Mouse (Mus musculus): ENCODE data around the gene Snrpf. TPM values are rescaled to one million over a fixed set of nuclear protein-coding genes. Genes with fewer than 3 reads are reported as not detected.

The Snrpf gene
- 10 to 100 TPM in 1 of 4 experiments, 1 to 10 TPM in 3; 6.2 to 10.4 (median 7.7) TPM for total RNA-seq (2022)

GRCm38 (mm10) chr10:93589281-93589848, at the start of gene Snrpf:
TSS of gene Snrpf (minus strand) at chr10:93589706.
- peak; percentile 83 to 84 for DNase-seq (ENCODE audit: low spot score in 2 of 2)

GRCm38 (mm10) chr10:93635941-93636340, 46.4 kb upstream of the Snrpf start:
- DNase-seq (ENCODE audit: low spot score in 2 of 2) = no peak

- no peak for DNase-seq (ENCODE audit: low spot score in 2 of 2)
Observed at GRCm38 (mm10) chr10:93633971-93634370, 44.5 kb upstream of the Snrpf start.

GRCm38 (mm10) chr10:93633563-93633962, 44.1 kb upstream of the Snrpf start:
- no peak for DNase-seq (ENCODE audit: low spot score in 2 of 2)

GRCm38 (mm10) chr10:93632086-93632485, 42.6 kb upstream of the Snrpf start:
- DNase-seq (ENCODE audit: low spot score in 2 of 2) = no peak

GRCm38 (mm10) chr10:93630310-93630709, 40.8 kb upstream of the Snrpf start:
- DNase-seq (ENCODE audit: low spot score in 2 of 2) = no peak

GRCm38 (mm10) chr10:93624151-93624550, 34.6 kb upstream of the Snrpf start:
- no peak for DNase-seq (ENCODE audit: low spot score in 2 of 2)

- DNase-seq (ENCODE audit: low spot score in 2 of 2) = no peak
Observed at GRCm38 (mm10) chr10:93623725-93624124, 34.2 kb upstream of the Snrpf start.

- peak in 1 of 2 experiments; percentile 25 for DNase-seq (ENCODE audit: low spot score in 2 of 2)
Observed at GRCm38 (mm10) chr10:93620438-93621179, 31.1 kb upstream of the Snrpf start.

- no peak for DNase-seq (ENCODE audit: low spot score in 2 of 2)
Observed at GRCm38 (mm10) chr10:93614850-93615249, 25.3 kb upstream of the Snrpf start.

GRCm38 (mm10) chr10:93611419-93612007, 22.0 kb upstream of the Snrpf start:
- DNase-seq (ENCODE audit: low spot score in 2 of 2) = no peak

- DNase-seq (ENCODE audit: low spot score in 2 of 2) = no peak
Observed at GRCm38 (mm10) chr10:93610896-93611295, 21.4 kb upstream of the Snrpf start.

- DNase-seq (ENCODE audit: low spot score in 2 of 2) = no peak
Observed at GRCm38 (mm10) chr10:93609236-93609635, 19.7 kb upstream of the Snrpf start.

- DNase-seq (ENCODE audit: low spot score in 2 of 2) = no peak
Observed at GRCm38 (mm10) chr10:93608051-93608450, 18.5 kb upstream of the Snrpf start.

- DNase-seq (ENCODE audit: low spot score in 2 of 2) = no peak
Observed at GRCm38 (mm10) chr10:93606326-93606725, 16.8 kb upstream of the Snrpf start.

- DNase-seq (ENCODE audit: low spot score in 2 of 2) = no peak
Observed at GRCm38 (mm10) chr10:93603256-93603655, 13.8 kb upstream of the Snrpf start.

GRCm38 (mm10) chr10:93602309-93602708, 12.8 kb upstream of the Snrpf start:
- DNase-seq (ENCODE audit: low spot score in 2 of 2) = no peak

- no peak for DNase-seq (ENCODE audit: low spot score in 2 of 2)
Observed at GRCm38 (mm10) chr10:93596641-93597040, 7.1 kb upstream of the Snrpf start.

- no peak for DNase-seq (ENCODE audit: low spot score in 2 of 2)
Observed at GRCm38 (mm10) chr10:93595831-93596230, 6.3 kb upstream of the Snrpf start.

GRCm38 (mm10) chr10:93594022-93594482, 4.5 kb upstream of the Snrpf start:
- peak; percentile 61 to 76 for DNase-seq (ENCODE audit: low spot score in 2 of 2)

GRCm38 (mm10) chr10:93592456-93592855, 3.0 kb upstream of the Snrpf start:
- DNase-seq (ENCODE audit: low spot score in 2 of 2) = no peak

GRCm38 (mm10) chr10:93588796-93589195, 710 bp downstream of the Snrpf start:
- DNase-seq (ENCODE audit: low spot score in 2 of 2) = no peak

Measured in gastrocnemius, adult 8-10 months (tissue).